ENCODE assay signal across 16 mouse cellular contexts in genomic region chr17:26544319-26544963, GRCm38 (mm10). TPM values are rescaled to one million over a fixed set of nuclear protein-coding genes. Genes with fewer than 3 reads are reported as not detected.
DNase-seq lines count a peak whose midpoint lies in the region; ATAC-seq and TF ChIP-seq lines count a peak whose summit lies in the region.
"Had no signal": no experiment of that assay in that cellular context is flagged by ENCODE, and none has a peak within 500 bp of the region (broad histone marks: within the 10 kb centered on the region; RNA-seq: fewer than 3 reads in every experiment).

No protein-coding gene starts in this region.

- H3K36me3 ChIP-seq in forebrain, embryonic 14.5 days (ENCODE audit: control insufficient read depth, insufficient read depth, low read length), result no peaks in the 10 kb centered on the region
- H3K36me3 ChIP-seq in forebrain, embryonic 11.5 days (ENCODE audit: control insufficient read depth, insufficient read depth, low read length), result no peaks in the 10 kb centered on the region
- H3K36me3 ChIP-seq in intestine, embryonic 16.5 days (ENCODE audit: control insufficient read depth, insufficient read depth, low read length), result no peaks in the 10 kb centered on the region
- no peaks in the 10 kb centered on the region for H3K36me3 ChIP-seq in intestine, postnatal 0 days (ENCODE audit: control insufficient read depth, insufficient read depth)
- no peaks in the 10 kb centered on the region for H3K36me3 ChIP-seq in midbrain, embryonic 14.5 days (ENCODE audit: control insufficient read depth, insufficient read depth, low read length)
- H3K36me3 ChIP-seq: G1E; midbrain, embryonic 10.5 days had no signal

- no peak overlapping the region for H3K4me2 ChIP-seq in forebrain, embryonic 14.5 days (ENCODE audit: low read length)
- no peak overlapping the region for H3K4me2 ChIP-seq in forebrain, embryonic 11.5 days (ENCODE audit: low read depth, low read length, severe bottlenecking)
- H3K4me2 ChIP-seq in intestine, embryonic 16.5 days (ENCODE audit: low read depth, low read length), result no peak overlapping the region
- H3K4me2 ChIP-seq in intestine, postnatal 0 days (replicated peaks; ENCODE audit: low read depth), result no peak overlapping the region
- no peak overlapping the region for H3K4me2 ChIP-seq in midbrain, embryonic 14.5 days (ENCODE audit: low read length)

- no peaks in the 10 kb centered on the region for H3K27me3 ChIP-seq in forebrain, embryonic 14.5 days (replicated peaks; ENCODE audit: control insufficient read depth, insufficient read depth, low read length)
- H3K27me3 ChIP-seq in forebrain, embryonic 11.5 days (ENCODE audit: control insufficient read depth, insufficient read depth, low read length), result no peaks in the 10 kb centered on the region
- no peaks in the 10 kb centered on the region for H3K27me3 ChIP-seq in intestine, embryonic 16.5 days (replicated peaks; ENCODE audit: control insufficient read depth, insufficient read depth, low read length)
- H3K27me3 ChIP-seq in intestine, postnatal 0 days (replicated peaks; ENCODE audit: control insufficient read depth, insufficient read depth, low read length), result no peaks in the 10 kb centered on the region
- H3K27me3 ChIP-seq in midbrain, embryonic 14.5 days (ENCODE audit: control insufficient read depth, insufficient read depth, low read length), result no peaks in the 10 kb centered on the region

- 82% methylated on average over 8 of the region's 8 CpGs for WGBS in forebrain, embryonic 14.5 days
- 91% methylated on average over 8 of the region's 8 CpGs for WGBS in forebrain, embryonic 11.5 days
- WGBS in intestine, embryonic 16.5 days, result 72% methylated on average over 8 of the region's 8 CpGs
- 61% methylated on average over 8 of the region's 8 CpGs for WGBS in intestine, postnatal 0 days
- 88% methylated on average over 8 of the region's 8 CpGs for WGBS in midbrain, embryonic 14.5 days

- H3K9me3 ChIP-seq in forebrain, embryonic 14.5 days (replicated peaks; ENCODE audit: control insufficient read depth, low read length), result no peaks in the 10 kb centered on the region
- no peaks in the 10 kb centered on the region for H3K9me3 ChIP-seq in forebrain, embryonic 11.5 days (ENCODE audit: control insufficient read depth, low read length)
- no peaks in the 10 kb centered on the region for H3K9me3 ChIP-seq in intestine, embryonic 16.5 days (ENCODE audit: control insufficient read depth, low read length)
- H3K9me3 ChIP-seq in intestine, postnatal 0 days (ENCODE audit: control insufficient read depth), result no peaks in the 10 kb centered on the region
- no peaks in the 10 kb centered on the region for H3K9me3 ChIP-seq in midbrain, embryonic 14.5 days (ENCODE audit: control insufficient read depth, low read length)
- H3K9me3 ChIP-seq: G1E; midbrain, embryonic 10.5 days had no signal

- H3K27ac ChIP-seq in forebrain, embryonic 14.5 days (ENCODE audit: low read depth, low read length), result no peak overlapping the region
- H3K27ac ChIP-seq in forebrain, embryonic 11.5 days (ENCODE audit: low read depth, low read length), result no peak overlapping the region
- H3K27ac ChIP-seq in intestine, embryonic 16.5 days (ENCODE audit: low read length), result no peak overlapping the region
- H3K27ac ChIP-seq in intestine, postnatal 0 days (ENCODE audit: low read depth, low read length), result no peak overlapping the region
- no peak overlapping the region for H3K27ac ChIP-seq in midbrain, embryonic 14.5 days (replicated peaks; ENCODE audit: low read depth, low read length)
- H3K27ac ChIP-seq: layer of hippocampus, adult 2 months; midbrain, embryonic 10.5 days had no signal

- TF ChIP-seq CTCF in intestine, postnatal 0 days (IDR thresholded peaks at IDR 0.05; ENCODE audit: low read depth), result no peak

- no peak overlapping the region for H3K9ac ChIP-seq in forebrain, embryonic 14.5 days (ENCODE audit: low read length)
- no peak overlapping the region for H3K9ac ChIP-seq in forebrain, embryonic 11.5 days (ENCODE audit: low read length)
- H3K9ac ChIP-seq in intestine, embryonic 16.5 days (ENCODE audit: low read depth, low read length), result 0 out of 2 replicates have a peak overlapping the region, but pooled peaks have one; percentile 20
- H3K9ac ChIP-seq in intestine, postnatal 0 days (ENCODE audit: low read depth, low read length), result no peak overlapping the region
- no peak overlapping the region for H3K9ac ChIP-seq in midbrain, embryonic 14.5 days (replicated peaks; ENCODE audit: low read length)

- peak; percentile 25 for DNase-seq in forebrain, embryonic 14.5 days (ENCODE audit: low spot score)
- DNase-seq in forebrain, embryonic 11.5 days (ENCODE audit: low spot score), result no peak
- peak; percentile 43 for DNase-seq in A20 (ENCODE audit: low read depth, low spot score)
- no peak for DNase-seq in natural killer cell, adult 2 months (ENCODE audit: low spot score in 2 of 2)
- no peak for DNase-seq in midbrain, embryonic 14.5 days
- DNase-seq: adrenal gland, postnatal 25 days; kidney, adult 9 months; right cerebral cortex, postnatal 14 days had no signal

- no peak for ATAC-seq in forebrain, embryonic 14.5 days
- ATAC-seq in forebrain, embryonic 11.5 days (replicated peaks; ENCODE audit: low FRiP score), result no peak
- ATAC-seq in intestine, embryonic 16.5 days, result no peak
- ATAC-seq in intestine, postnatal 0 days, result no peak
- ATAC-seq in hematopoietic stem cell, adult 5-6 weeks (replicated peaks in 1 of 2; ENCODE audit: insufficient read depth in 1 of 2, low FRiP score in 2 of 2, low TSS enrichment in 1 of 2, low read depth in 1 of 2, poor library complexity in 2 of 2, severe bottlenecking in 2 of 2), result peak; percentile 47 to 63
- no peak for ATAC-seq in midbrain, embryonic 14.5 days (ENCODE audit: low FRiP score, low TSS enrichment)
- ATAC-seq: hindbrain, embryonic 16.5 days had no signal

- no peaks in the 10 kb centered on the region for H3K4me1 ChIP-seq in forebrain, embryonic 14.5 days (ENCODE audit: control insufficient read depth, insufficient read depth, low read length)
- no peaks in the 10 kb centered on the region for H3K4me1 ChIP-seq in forebrain, embryonic 11.5 days (replicated peaks; ENCODE audit: control insufficient read depth, insufficient read depth, low read length)
- peaks cover 9% of the 10 kb centered on the region for H3K4me1 ChIP-seq in intestine, embryonic 16.5 days (ENCODE audit: control insufficient read depth, insufficient read depth, low read length)
- no peaks in the 10 kb centered on the region for H3K4me1 ChIP-seq in intestine, postnatal 0 days (replicated peaks; ENCODE audit: control insufficient read depth, insufficient read depth, low read length)
- H3K4me1 ChIP-seq in midbrain, embryonic 14.5 days (ENCODE audit: control insufficient read depth, insufficient read depth, low read length), result no peaks in the 10 kb centered on the region

- H3K4me3 ChIP-seq in forebrain, embryonic 14.5 days (ENCODE audit: low read depth, low read length), result no peak overlapping the region
- no peak overlapping the region for H3K4me3 ChIP-seq in forebrain, embryonic 11.5 days (ENCODE audit: low read depth, low read length)
- no peak overlapping the region for H3K4me3 ChIP-seq in intestine, embryonic 16.5 days (ENCODE audit: low read length)
- H3K4me3 ChIP-seq in intestine, postnatal 0 days (ENCODE audit: low read depth, low read length), result no peak overlapping the region
- no peak overlapping the region for H3K4me3 ChIP-seq in midbrain, embryonic 14.5 days (replicated peaks; ENCODE audit: low read depth, low read length)
- H3K4me3 ChIP-seq: layer of hippocampus, adult 2 months; midbrain, embryonic 10.5 days; myocyte had no signal

RNA-seq across cellular contexts. Expression of gene Ergic1, which starts 16.8 kb away (rescaled TPM):
- 126 and 134 TPM in 2 replicates for polyA plus RNA-seq in forebrain, embryonic 14.5 days (2014; fragmentation: Nextera tagmentation; extraction: Ambion mirVana)
- polyA plus RNA-seq in forebrain, embryonic 11.5 days (2014; fragmentation: Nextera tagmentation; extraction: Ambion mirVana), result 139 and 145 TPM in 2 replicates
- 88.6 and 91.2 TPM in 2 replicates for polyA plus RNA-seq in intestine, embryonic 16.5 days (2015; fragmentation: Nextera tagmentation; extraction: Ambion mirVana)
- 48.6 TPM in 2 replicates for polyA plus RNA-seq in intestine, postnatal 0 days (2015; fragmentation: Nextera tagmentation; extraction: Ambion mirVana)
- 46.1 and 67.5 TPM in 2 replicates for total RNA-seq in hematopoietic stem cell, adult 5-6 weeks (2017)
- polyA plus RNA-seq in midbrain, embryonic 14.5 days (2014; fragmentation: Nextera tagmentation; extraction: Ambion mirVana), result 117 and 129 TPM in 2 replicates

RNA-seq across cellular contexts. Expression of gene Dusp1, which starts 17.5 kb away (rescaled TPM):
- polyA plus RNA-seq in forebrain, embryonic 14.5 days (2014; fragmentation: Nextera tagmentation; extraction: Ambion mirVana), result 58.4 and 66.0 TPM in 2 replicates
- polyA plus RNA-seq in forebrain, embryonic 11.5 days (2014; fragmentation: Nextera tagmentation; extraction: Ambion mirVana), result 35.7 and 37.6 TPM in 2 replicates
- polyA plus RNA-seq in intestine, embryonic 16.5 days (2015; fragmentation: Nextera tagmentation; extraction: Ambion mirVana), result 12.2 and 14.4 TPM in 2 replicates
- 18.9 and 19.4 TPM in 2 replicates for polyA plus RNA-seq in intestine, postnatal 0 days (2015; fragmentation: Nextera tagmentation; extraction: Ambion mirVana)
- 140 and 247 TPM in 2 replicates for total RNA-seq in hematopoietic stem cell, adult 5-6 weeks (2017)
- polyA plus RNA-seq in midbrain, embryonic 14.5 days (2014; fragmentation: Nextera tagmentation; extraction: Ambion mirVana), result 44.2 and 45.8 TPM in 2 replicates

Comparison
In these comparisons a context has a peak if more than half of its experiments do, and no peak if none do; other contexts are left out.
1. DNase-seq: peak in forebrain, embryonic 14.5 days (single experiment) and A20 (single experiment); none in forebrain, embryonic 11.5 days (single experiment), natural killer cell, adult 2 months (0 of 2) and midbrain, embryonic 14.5 days (single experiment).
2. ATAC-seq: peak in hematopoietic stem cell, adult 5-6 weeks (2 of 2); none in forebrain, embryonic 14.5 days (single experiment), forebrain, embryonic 11.5 days (single experiment), intestine, embryonic 16.5 days (single experiment), intestine, postnatal 0 days (single experiment) and midbrain, embryonic 14.5 days (single experiment).